Mouse (Mus musculus): Measurements from ENCODE around the gene Sco1. TPM values are rescaled to one million over a fixed set of nuclear protein-coding genes. Genes with fewer than 3 reads are reported as not detected.

The Sco1 gene
- total RNA-seq, 4 experiments from 2014 or later: 20.1 to 26.5 (median 21.6) TPM

Small RNAs within 50 kb of the gene (microRNA-seq; reads per million reads assigned to microRNA genes)
- gene Mir6923: 0 to 0.17 reads per million in 2 experiments

Other genes starting within 250 kb of the Sco1 start
- 10 to 100 TPM in 3 of 4 experiments, 1 to 10 TPM in 1; 9.3 to 20.8 (median 14.1) TPM for gene Pirt, start 140.7 kb upstream of the Sco1 start, total RNA-seq (2022)
- not detected for gene Tmem238l, start 96.0 kb upstream of the Sco1 start, total RNA-seq (2022)
- 10 to 100 TPM in 1 of 4 experiments, 1 to 10 TPM in 3; 8.1 to 10.0 (median 9.4) TPM for gene Tmem220, start 27.5 kb upstream of the Sco1 start, total RNA-seq (2022)
- 10 to 100 TPM; 23.4 to 37.2 (median 30.9) TPM for gene Adprm, start 76 bp upstream of the Sco1 start, total RNA-seq (2022)
- under 1 TPM in 3 of 4 experiments, not detected in 1; 0.05 to 0.17 (median 0.09) TPM for gene Myh3, start 25.6 kb downstream of the Sco1 start, total RNA-seq (2022)
- not detected for gene Myh2, start 118.4 kb downstream of the Sco1 start, total RNA-seq (2022)
- gene Myh1, start 147.4 kb downstream of the Sco1 start, total RNA-seq (2022): under 1 TPM in 3 of 4 experiments, not detected in 1; 0.17 to 0.35 (median 0.25) TPM
- not detected for gene Myh4, start 185.4 kb downstream of the Sco1 start, total RNA-seq (2022)
- gene Myh8, start 224.5 kb downstream of the Sco1 start, total RNA-seq (2022): not detected